Mouse (Mus musculus) frontal cortex, postnatal 14 days (tissue): Measurements from ENCODE around the gene Gm9887.

Experiments used
- DNase-seq, 2 experiments: peaks; one replicate each; pipeline ENCODE4 v3.0.0; 2022; ENCODE audit warnings: low spot score in 2 of 2

The Gm9887 gene

GRCm38 (mm10) chr12:69371854-69372671, at the start of gene Gm9887, which contains the start of gene Arf6:
Gene Gm9887, minus strand, starts transcription at chr12:69372458.
Gene Arf6, plus strand, starts transcription at chr12:69372150.
- DNase-seq = peak; percentile 93 to 95

- no peak for DNase-seq
Measured at GRCm38 (mm10) chr12:69420716-69421115, 48.5 kb upstream of the Gm9887 start.

GRCm38 (mm10) chr12:69419606-69420005, 47.3 kb upstream of the Gm9887 start:
- DNase-seq = no peak

- no peak for DNase-seq
Measured at GRCm38 (mm10) chr12:69419017-69419605, 46.9 kb upstream of the Gm9887 start.

- DNase-seq = no peak
Measured at GRCm38 (mm10) chr12:69418606-69419005, 46.3 kb upstream of the Gm9887 start.

GRCm38 (mm10) chr12:69417701-69418291, 45.5 kb upstream of the Gm9887 start:
- DNase-seq = no peak

GRCm38 (mm10) chr12:69416793-69417192, 44.5 kb upstream of the Gm9887 start:
- DNase-seq = no peak

- DNase-seq = no peak
Measured at GRCm38 (mm10) chr12:69414826-69415572, 42.7 kb upstream of the Gm9887 start.

- no peak for DNase-seq
Measured at GRCm38 (mm10) chr12:69413303-69413702, 41.0 kb upstream of the Gm9887 start.

GRCm38 (mm10) chr12:69411936-69412335, 39.7 kb upstream of the Gm9887 start:
- no peak for DNase-seq

GRCm38 (mm10) chr12:69410767-69411166, 38.5 kb upstream of the Gm9887 start:
- no peak for DNase-seq

- DNase-seq = no peak
Measured at GRCm38 (mm10) chr12:69402594-69403167, 30.4 kb upstream of the Gm9887 start.

- no peak for DNase-seq
Measured at GRCm38 (mm10) chr12:69402100-69402499, 29.8 kb upstream of the Gm9887 start.

GRCm38 (mm10) chr12:69400871-69401286, 28.6 kb upstream of the Gm9887 start:
- no peak for DNase-seq

GRCm38 (mm10) chr12:69400367-69400766, 28.1 kb upstream of the Gm9887 start:
- no peak for DNase-seq

GRCm38 (mm10) chr12:69394456-69394855, 22.2 kb upstream of the Gm9887 start:
- DNase-seq = no peak

- DNase-seq = no peak
Measured at GRCm38 (mm10) chr12:69393076-69393475, 20.8 kb upstream of the Gm9887 start.

- no peak for DNase-seq
Measured at GRCm38 (mm10) chr12:69390000-69390698, 17.9 kb upstream of the Gm9887 start.

GRCm38 (mm10) chr12:69389273-69389938, 17.1 kb upstream of the Gm9887 start:
- peak in 1 of 2 experiments; percentile 6 for DNase-seq

- no peak for DNase-seq
Measured at GRCm38 (mm10) chr12:69388321-69388869, 16.1 kb upstream of the Gm9887 start.
